Mouse (Mus musculus) megakaryocyte, adult 5-6 weeks (primary cell): ENCODE measurements around the gene Mfsd13b. TPM values are rescaled to one million over a fixed set of nuclear protein-coding genes. Genes with fewer than 3 reads are reported as not detected.
"Not testable (repeated sequence)": the region's sequence is repeated elsewhere in the genome, so short reads cannot be mapped to it uniquely, and the experiment has no call there.

Source experiments
- ATAC-seq: 2 replicates; pipeline ENCODE4 v1.8.0; 2016; ENCODE audit warnings: mild to moderate bottlenecking, inconsistent platforms; ENCODE audit not compliant: poor library complexity, severe bottlenecking
- total RNA-seq, 2 experiments: library from RNA; stranded (forward) in 1 of 2; stranded (reverse) in 1 of 2; fragments of 153-499, 151-499 nt in 1 of 2; fragments of 221-1000, 200-1000 nt in 1 of 2; gene quantifications; 2 replicates each; pipeline versions ENCODE4 v1.2.3 to v1.2.4; 2015 to 2017

The Mfsd13b gene
- total RNA-seq (2015) (not detected in 2 replicates), total RNA-seq (2017) (3.1 TPM in 1 of 2 replicates, not detected in the other)

GRCm38 (mm10) chr7:120982200-120982841 lies at the start of gene Mfsd13b, which contains the start of gene Cdr2:
Gene Mfsd13b, plus strand, starts transcription at chr7:120982509.
Gene Cdr2, minus strand, starts transcription at chr7:120982312.
- peak; percentile 91 for ATAC-seq

- ATAC-seq: no peak
These were observed 49.2 kb upstream of the Mfsd13b start for GRCm38 (mm10) chr7:120933110-120933509.

- no peak for ATAC-seq
These were observed 48.6 kb upstream of the Mfsd13b start for GRCm38 (mm10) chr7:120933680-120934195.

- peak; percentile 93 for ATAC-seq
These were observed 47.6 kb upstream of the Mfsd13b start for GRCm38 (mm10) chr7:120934716-120935115.

GRCm38 (mm10) chr7:120936522-120936921 lies 45.8 kb upstream of the Mfsd13b start:
- no peak for ATAC-seq

GRCm38 (mm10) chr7:120938206-120938605 lies 44.1 kb upstream of the Mfsd13b start:
- no peak for ATAC-seq

- no peak for ATAC-seq
These were observed 42.0 kb upstream of the Mfsd13b start for GRCm38 (mm10) chr7:120940343-120940742.

- ATAC-seq: no peak
These were observed 41.1 kb upstream of the Mfsd13b start for GRCm38 (mm10) chr7:120941214-120941613.

GRCm38 (mm10) chr7:120942506-120942905 lies 39.8 kb upstream of the Mfsd13b start:
- ATAC-seq: no peak

- no peak for ATAC-seq
These were observed 38.3 kb upstream of the Mfsd13b start for GRCm38 (mm10) chr7:120943936-120944509.

- ATAC-seq: not testable (repeated sequence)
These were observed 28.7 kb upstream of the Mfsd13b start for GRCm38 (mm10) chr7:120953591-120953990.

- no peak for ATAC-seq
These were observed 22.2 kb upstream of the Mfsd13b start for GRCm38 (mm10) chr7:120960116-120960515.

- ATAC-seq: no peak
These were observed 21.7 kb upstream of the Mfsd13b start for GRCm38 (mm10) chr7:120960601-120961000.

- no peak for ATAC-seq
These were observed 20.4 kb upstream of the Mfsd13b start for GRCm38 (mm10) chr7:120961893-120962292.

- no peak for ATAC-seq
These were observed 19.2 kb upstream of the Mfsd13b start for GRCm38 (mm10) chr7:120963126-120963525.

- no peak for ATAC-seq
These were observed 13.1 kb upstream of the Mfsd13b start for GRCm38 (mm10) chr7:120969221-120969620.

- ATAC-seq: no peak
These were observed 12.2 kb upstream of the Mfsd13b start for GRCm38 (mm10) chr7:120970112-120970511.

GRCm38 (mm10) chr7:120972471-120972870 lies 9.8 kb upstream of the Mfsd13b start:
- ATAC-seq: not testable (repeated sequence)

- ATAC-seq: no peak
These were observed 8.3 kb upstream of the Mfsd13b start for GRCm38 (mm10) chr7:120974001-120974400.

GRCm38 (mm10) chr7:120977063-120977462 lies 5.2 kb upstream of the Mfsd13b start:
- no peak for ATAC-seq

- ATAC-seq: no peak
These were observed 2.3 kb upstream of the Mfsd13b start for GRCm38 (mm10) chr7:120980041-120980440.
